Mouse (Mus musculus) lung, adult 2 months (tissue): ENCODE results near the gene Ogg1. TPM values are rescaled to one million over a fixed set of nuclear protein-coding genes. Genes with fewer than 3 reads are reported as not detected.
"Not testable (repeated sequence)": the region's sequence is repeated elsewhere in the genome, so short reads cannot be mapped to it uniquely, and the experiment has no call there.

Source experiments
- DNase-seq: peaks from one replicate; pipeline ENCODE4 v3.0.0; 2022
- H3K4me1 ChIP-seq: fragments of 200-500 bp; 2 replicates; pipeline ENCODE4 v1.6.1; 2011; ENCODE audit warnings: low read length; ENCODE audit not compliant: control insufficient read depth, insufficient read depth
- H3K4me3 ChIP-seq: fragments of 200-500 bp; replicated peaks from 2 replicates; pipeline ENCODE3; 2011; ENCODE audit warnings: low read depth, mild to moderate bottlenecking, control low read depth, low read length; ENCODE audit errors: extremely low read depth
- CTCF ChIP-seq: fragments of 200-500 bp; IDR thresholded peaks from 2 replicates; pipeline ENCODE4 v1.5.1; 2011; ENCODE audit warnings: mild to moderate bottlenecking, low read length, control low read depth; ENCODE audit not compliant: insufficient read depth
- POLR2A ChIP-seq: fragments of 200-500 bp; IDR thresholded peaks from 2 replicates; pipeline ENCODE4 v1.6.1; 2011; ENCODE audit warnings: low read depth, mild to moderate bottlenecking, control low read depth, low read length, borderline replicate concordance; ENCODE audit errors: extremely low read depth
- WGBS: fragments of 180-500 bp; shearing (Covaris S2); methylation state at CpG from one replicate; pipeline ENCODE4 v1.1.7; 2018; 5-methylcytosine and 5-hydroxymethylcytosine counted together
- polyA plus RNA-seq: library from polyadenylated mRNA; depleted of rRNA; stranded (reverse); fragments of >200 nt; gene quantifications from 2 replicates; pipeline ENCODE4 v1.2.3, GENCODE M21; 2012

The Ogg1 gene
- polyA plus RNA-seq, 1 experiment = 23.9 TPM

GRCm38 (mm10) chr6:113308141-113308540 is 18.6 kb upstream of the Ogg1 start:
- TF ChIP-seq POLR2A = no peak
- TF ChIP-seq CTCF = no peak
- WGBS = 17% methylated on average over 5 of the region's 5 CpGs
- Histone ChIP-seq H3K4me1 (peaks cover 5% of the 10 kb centered on the region), H3K4me3 (peak overlapping the region; percentile 92)
- DNase-seq = no peak

- no peak for TF ChIP-seq CTCF
- Histone ChIP-seq H3K4me3 (no peak overlapping the region), H3K4me1 (no peaks in the 10 kb centered on the region)
- WGBS = 94% methylated on average over 3 of the region's 3 CpGs
- DNase-seq = no peak
Observed at GRCm38 (mm10) chr6:113315972-113316371, 10.8 kb upstream of the Ogg1 start.

GRCm38 (mm10) chr6:113329396-113329795 is 2.6 kb downstream of the Ogg1 start:
- TF ChIP-seq CTCF = no peak
- no peak for TF ChIP-seq POLR2A
- H3K4me1 ChIP-seq = peaks cover 6% of the 10 kb centered on the region
- H3K4me3 ChIP-seq = no peak overlapping the region
- DNase-seq = no peak
- 97% methylated on average over 1 of the region's 1 CpGs for WGBS

GRCm38 (mm10) chr6:113330547-113330946 is 3.8 kb downstream of the Ogg1 start:
- H3K4me3 ChIP-seq = no peak overlapping the region
- no peak for TF ChIP-seq POLR2A
- peaks cover 3% of the 10 kb centered on the region for H3K4me1 ChIP-seq
- 28% methylated on average over 2 of the region's 2 CpGs for WGBS
- DNase-seq = no peak

GRCm38 (mm10) chr6:113331721-113332120 is 4.9 kb downstream of the Ogg1 start:
- 89% methylated on average over 11 of the region's 11 CpGs for WGBS
- H3K4me3 ChIP-seq = no peak overlapping the region
- DNase-seq = no peak
- no peak for TF ChIP-seq CTCF
- no peak for TF ChIP-seq POLR2A
- peaks cover 3% of the 10 kb centered on the region for H3K4me1 ChIP-seq

- 46% methylated on average over 6 of the region's 6 CpGs for WGBS
- not testable (repeated sequence) for DNase-seq, H3K4me1 ChIP-seq, H3K4me3 ChIP-seq
Observed at GRCm38 (mm10) chr6:113332734-113333133, 6.0 kb downstream of the Ogg1 start.

GRCm38 (mm10) chr6:113333137-113333950 is 6.6 kb downstream of the Ogg1 start:
- WGBS = 46% methylated on average over 14 of the region's 14 CpGs
- H3K4me3 ChIP-seq = no peak overlapping the region
- TF ChIP-seq POLR2A (no peak), CTCF (no peak)
- peak; percentile 37 for DNase-seq
- H3K4me1 ChIP-seq = peaks cover 3% of the 10 kb centered on the region

GRCm38 (mm10) chr6:113334216-113334615 is 7.4 kb downstream of the Ogg1 start:
- Histone ChIP-seq H3K4me3 (no peak overlapping the region), H3K4me1 (peaks cover 3% of the 10 kb centered on the region)
- 69% methylated on average over 6 of the region's 6 CpGs for WGBS
- TF ChIP-seq CTCF = no peak
- no peak for TF ChIP-seq POLR2A
- no peak for DNase-seq

- H3K4me3 ChIP-seq = no peak overlapping the region
- 38% methylated on average over 8 of the region's 8 CpGs for WGBS
- TF ChIP-seq POLR2A = no peak
- no peak for TF ChIP-seq CTCF
- DNase-seq = no peak
- H3K4me1 ChIP-seq = peaks cover 6% of the 10 kb centered on the region
Observed at GRCm38 (mm10) chr6:113336852-113337620, 10.3 kb downstream of the Ogg1 start.

- TF ChIP-seq POLR2A = no peak
- no peak for TF ChIP-seq CTCF
- DNase-seq = no peak
- peaks cover 14% of the 10 kb centered on the region for H3K4me1 ChIP-seq
- H3K4me3 ChIP-seq = no peak overlapping the region
- WGBS = 69% methylated on average over 6 of the region's 6 CpGs
Observed at GRCm38 (mm10) chr6:113341574-113341973, 14.8 kb downstream of the Ogg1 start.
